Comparison of ENCODE assay signal across 25 mouse cellular contexts in genomic region chr9:62222029-62222428, GRCm38 (mm10). TPM values are rescaled to one million over a fixed set of nuclear protein-coding genes. Genes with fewer than 3 reads are reported as not detected.
A peak's percentile ranks its signal among the peaks of the same experiment; 100 is the strongest.
DNase-seq lines count a peak whose midpoint lies in the region; ATAC-seq and TF ChIP-seq lines count a peak whose summit lies in the region.
"Had no signal": no experiment of that assay in that cellular context is flagged by ENCODE, and none has a peak within 500 bp of the region (broad histone marks: within the 10 kb centered on the region; RNA-seq: fewer than 3 reads in every experiment).

No protein-coding gene starts in this region.

- H3K9ac ChIP-seq in forebrain, embryonic 14.5 days (ENCODE audit: low read length), result no peak overlapping the region
- H3K9ac ChIP-seq in stomach, embryonic 16.5 days (ENCODE audit: low read length), result no peak overlapping the region
- H3K9ac ChIP-seq in kidney, embryonic 14.5 days (ENCODE audit: low read depth, low read length), result no peak overlapping the region
- H3K9ac ChIP-seq: forebrain, postnatal 0 days; hindbrain, embryonic 14.5 days; liver, embryonic 12.5 days; lung, embryonic 15.5 days; midbrain, embryonic 13.5 days had no signal

- H3K4me3 ChIP-seq in forebrain, embryonic 14.5 days (ENCODE audit: low read depth, low read length), result no peak overlapping the region
- no peak overlapping the region for H3K4me3 ChIP-seq in forebrain, embryonic 10.5 days
- H3K4me3 ChIP-seq in left cerebral cortex, adult 2 months, result no peak overlapping the region
- H3K4me3 ChIP-seq in embryonic facial prominence, embryonic 10.5 days, result no peak overlapping the region
- no peak overlapping the region for H3K4me3 ChIP-seq in stomach, embryonic 16.5 days (replicated peaks; ENCODE audit: low read length)
- no peak overlapping the region for H3K4me3 ChIP-seq in kidney, embryonic 14.5 days (ENCODE audit: low read length)
- H3K4me3 ChIP-seq: heart, adult 2 months; liver, embryonic 12.5 days; lung, embryonic 15.5 days; midbrain, embryonic 13.5 days; myocyte had no signal

- no peaks in the 10 kb centered on the region for H3K27me3 ChIP-seq in forebrain, embryonic 14.5 days (replicated peaks; ENCODE audit: control insufficient read depth, insufficient read depth, low read length)
- 0 out of 2 replicates have a peak, but pooled peaks cover 3% of the 10 kb centered on the region for H3K27me3 ChIP-seq in forebrain, embryonic 10.5 days (ENCODE audit: poor library complexity, severe bottlenecking)
- H3K27me3 ChIP-seq in embryonic facial prominence, embryonic 10.5 days (replicated peaks; ENCODE audit: low read depth, poor library complexity, severe bottlenecking), result peaks cover 14% of the 10 kb centered on the region
- H3K27me3 ChIP-seq in stomach, embryonic 16.5 days (ENCODE audit: control insufficient read depth, insufficient read depth, low read length), result no peaks in the 10 kb centered on the region
- H3K27me3 ChIP-seq in kidney, embryonic 14.5 days (ENCODE audit: control insufficient read depth, insufficient read depth, low read length), result no peaks in the 10 kb centered on the region
- H3K27me3 ChIP-seq: lung, embryonic 15.5 days; midbrain, embryonic 13.5 days had no signal

- no peaks in the 10 kb centered on the region for H3K36me3 ChIP-seq in forebrain, embryonic 14.5 days (ENCODE audit: control insufficient read depth, insufficient read depth, low read length)
- H3K36me3 ChIP-seq in forebrain, embryonic 10.5 days (replicated peaks), result no peaks in the 10 kb centered on the region
- H3K36me3 ChIP-seq in embryonic facial prominence, embryonic 10.5 days (replicated peaks), result no peaks in the 10 kb centered on the region
- no peaks in the 10 kb centered on the region for H3K36me3 ChIP-seq in stomach, embryonic 16.5 days (ENCODE audit: control insufficient read depth, insufficient read depth, low read length)
- no peaks in the 10 kb centered on the region for H3K36me3 ChIP-seq in kidney, embryonic 14.5 days (ENCODE audit: control insufficient read depth, insufficient read depth, low read length)
- H3K36me3 ChIP-seq: liver, embryonic 12.5 days; lung, embryonic 15.5 days; midbrain, embryonic 13.5 days had no signal

- no peak for DNase-seq in forebrain, embryonic 14.5 days (ENCODE audit: low spot score)
- DNase-seq in forebrain, embryonic 10.5 days (ENCODE audit: extremely low spot score, low spot score), result no peak
- no peak for DNase-seq in left cerebral cortex, adult 2 months (ENCODE audit: extremely low spot score in 1 of 2, low spot score in 2 of 2)
- no peak for DNase-seq in left cerebral cortex, adult 9 months (ENCODE audit: low spot score in 2 of 2)
- no peak for DNase-seq in embryonic facial prominence, embryonic 10.5 days (ENCODE audit: low spot score)
- no peak for DNase-seq in right cerebral cortex, adult 18-20 months
- DNase-seq: adrenal gland, postnatal 36 days; kidney, adult 8-10 months; spleen, adult 18-20 months; thymus, postnatal 25 days had no signal

- H3K4me2 ChIP-seq in forebrain, embryonic 14.5 days (ENCODE audit: low read length), result no peak overlapping the region
- no peak overlapping the region for H3K4me2 ChIP-seq in stomach, embryonic 16.5 days (ENCODE audit: low read depth, low read length)
- H3K4me2 ChIP-seq in kidney, embryonic 14.5 days (replicated peaks; ENCODE audit: low read depth, low read length), result no peak overlapping the region
- H3K4me2 ChIP-seq: hindbrain, embryonic 14.5 days; liver, embryonic 12.5 days; lung, embryonic 15.5 days; midbrain, embryonic 13.5 days had no signal

- 86% methylated on average over 2 of the region's 2 CpGs for WGBS in forebrain, embryonic 14.5 days
- 90% methylated on average over 2 of the region's 2 CpGs for WGBS in forebrain, embryonic 10.5 days
- 93% methylated on average over 2 of the region's 2 CpGs for WGBS in embryonic facial prominence, embryonic 10.5 days
- WGBS in stomach, embryonic 16.5 days, result 76% methylated on average over 2 of the region's 2 CpGs
- WGBS in kidney, embryonic 14.5 days, result 84% methylated on average over 2 of the region's 2 CpGs

- no peak for TF ChIP-seq CTCF in left cerebral cortex, adult 2 months (IDR thresholded peaks at IDR 0.05)

- no peaks in the 10 kb centered on the region for H3K4me1 ChIP-seq in forebrain, embryonic 14.5 days (ENCODE audit: control insufficient read depth, insufficient read depth, low read length)
- H3K4me1 ChIP-seq in forebrain, embryonic 10.5 days, result peaks cover 22% of the 10 kb centered on the region
- peaks cover 11% of the 10 kb centered on the region for H3K4me1 ChIP-seq in embryonic facial prominence, embryonic 10.5 days
- H3K4me1 ChIP-seq in stomach, embryonic 16.5 days (ENCODE audit: control insufficient read depth, insufficient read depth, low read length), result 0 out of 2 replicates have a peak, but pooled peaks cover 4% of the 10 kb centered on the region
- H3K4me1 ChIP-seq in kidney, embryonic 14.5 days (ENCODE audit: control insufficient read depth, insufficient read depth, low read length), result 0 out of 2 replicates have a peak, but pooled peaks cover 5% of the 10 kb centered on the region
- H3K4me1 ChIP-seq: liver, embryonic 12.5 days; lung, embryonic 15.5 days had no signal

- ATAC-seq in forebrain, embryonic 14.5 days, result no peak
- peak; percentile 86; the same call in 1 of the 2 replicates for ATAC-seq in stomach, embryonic 16.5 days (ENCODE audit: insufficient read depth, low FRiP score)
- no peak for ATAC-seq in kidney, embryonic 14.5 days (ENCODE audit: low FRiP score, low TSS enrichment)
- ATAC-seq: liver, embryonic 12.5 days; midbrain, embryonic 13.5 days had no signal

- H3K27ac ChIP-seq in forebrain, embryonic 14.5 days (ENCODE audit: low read depth, low read length), result peak overlapping the region; percentile 54; the same call in 1 of the 2 replicates
- no peak overlapping the region for H3K27ac ChIP-seq in forebrain, embryonic 10.5 days
- H3K27ac ChIP-seq in left cerebral cortex, adult 2 months, result peak overlapping the region; percentile 59; the same call in 1 of the 2 replicates
- H3K27ac ChIP-seq in embryonic facial prominence, embryonic 10.5 days (replicated peaks), result 0 out of 2 replicates have a peak overlapping the region, but pooled peaks have one; percentile 27
- peak overlapping the region; percentile 74 for H3K27ac ChIP-seq in stomach, embryonic 16.5 days (ENCODE audit: low read length)
- no peak overlapping the region for H3K27ac ChIP-seq in kidney, embryonic 14.5 days (ENCODE audit: low read depth, low read length)
- H3K27ac ChIP-seq: heart, adult 2 months; liver, embryonic 12.5 days; lung, embryonic 15.5 days; midbrain, embryonic 13.5 days had no signal

- no peaks in the 10 kb centered on the region for H3K9me3 ChIP-seq in forebrain, embryonic 14.5 days (replicated peaks; ENCODE audit: control insufficient read depth, low read length)
- H3K9me3 ChIP-seq in forebrain, embryonic 10.5 days, result no peaks in the 10 kb centered on the region
- no peaks in the 10 kb centered on the region for H3K9me3 ChIP-seq in embryonic facial prominence, embryonic 10.5 days
- no peaks in the 10 kb centered on the region for H3K9me3 ChIP-seq in stomach, embryonic 16.5 days (replicated peaks; ENCODE audit: control insufficient read depth, low read length)
- no peaks in the 10 kb centered on the region for H3K9me3 ChIP-seq in kidney, embryonic 14.5 days (ENCODE audit: control insufficient read depth, low read length)
- H3K9me3 ChIP-seq: liver, embryonic 12.5 days; lung, embryonic 15.5 days; midbrain, embryonic 13.5 days had no signal

- intact Hi-C loops in left cerebral cortex, adult 2 months (cut with DNase I), result loop anchor here (5.0 kb wide), 1 partner anchor 85 kb away; no protein-coding TSS in a partner anchor

RNA-seq across cellular contexts. Expression of gene Spesp1, which starts 60.0 kb away (rescaled TPM):
- not detected in 2 replicates for polyA plus RNA-seq in forebrain, embryonic 14.5 days (2014; fragmentation: Nextera tagmentation; extraction: Ambion mirVana)
- 0.05 TPM in 1 of 2 replicates, not detected in the other for polyA plus RNA-seq in forebrain, embryonic 10.5 days (2016; fragmentation: Nextera tagmentation; extraction: Ambion mirVana)
- total RNA-seq in left cerebral cortex, adult 2 months (2021), result under 1 TPM in 1 of 2 experiments, not detected in 1; 0.14 TPM
- polyA plus RNA-seq in embryonic facial prominence, embryonic 10.5 days (2016; fragmentation: Nextera tagmentation; extraction: Ambion mirVana), result not detected in 2 replicates
- not detected in 2 replicates for polyA plus RNA-seq in stomach, embryonic 16.5 days (2015; fragmentation: Nextera tagmentation; extraction: Ambion mirVana)
- not detected in 2 replicates for polyA plus RNA-seq in kidney, embryonic 14.5 days (2014; fragmentation: Nextera tagmentation; extraction: Ambion mirVana)
- total RNA-seq: adrenal gland, postnatal 36 days; CH12.LX; gastrocnemius, adult 8-10 months; heart, adult 2 months had no signal
- polyA plus RNA-seq: cerebellum, adult 2 months; forebrain, postnatal 0 days; heart, embryonic 16.5 days; hindbrain, embryonic 14.5 days; large intestine, adult 2 months; liver, embryonic 12.5 days; lung, embryonic 15.5 days; myocyte; Patski had no signal

Comparison
In these comparisons a context has a peak if more than half of its experiments do, and no peak if none do; other contexts are left out.
1. H3K27ac ChIP-seq: peak in forebrain, embryonic 14.5 days (single experiment), left cerebral cortex, adult 2 months (single experiment), embryonic facial prominence, embryonic 10.5 days (single experiment) and stomach, embryonic 16.5 days (single experiment); none in forebrain, embryonic 10.5 days (single experiment) and kidney, embryonic 14.5 days (single experiment).